Mouse (Mus musculus): ENCODE data around the gene Reep6. TPM values are rescaled to one million over a fixed set of nuclear protein-coding genes. Genes with fewer than 3 reads are reported as not detected.

The Reep6 gene
- polyA plus RNA-seq, 1 experiment from 2014 or later, result 1.8 TPM

- Histone ChIP-seq H3K27me3 (ENCODE audit: control insufficient read depth, insufficient read depth, low read length) (peaks cover 5% of the 10 kb centered on the region), H3K9ac (ENCODE audit: low read length) (peak within 1 kb of the TSS; percentile 93), H3K36me3 (ENCODE audit: control insufficient read depth, insufficient read depth) (peaks cover 23% of the 10 kb centered on the region), H3K4me1 (ENCODE audit: control insufficient read depth, insufficient read depth, low read length) (peaks cover 18% of the 10 kb centered on the region), H3K9me3 (replicated peaks; ENCODE audit: control insufficient read depth, low read length) (no peaks in the 10 kb centered on the region), H3K4me2 (ENCODE audit: low read depth, low read length) (peak within 1 kb of the TSS; percentile 97), H3K4me3 (ENCODE audit: low read length) (peak within 1 kb of the TSS; percentile 81), H3K27ac (ENCODE audit: low read length) (peak within 1 kb of the TSS; percentile 80)
- ATAC-seq (replicated peaks; ENCODE audit: extremely low read depth, insufficient read depth, low FRiP score), result peak; percentile 91
- WGBS, result under 1% methylated on average over 72 of the region's 72 CpGs
Observed at GRCm38 (mm10) chr10:80292251-80293146, 37.3 kb upstream of the Reep6 start, which contains the start of gene Rps15. Rps15 (plus strand) TSS chr10:80292453.

- H3K36me3 ChIP-seq (ENCODE audit: control insufficient read depth, insufficient read depth), result peaks cover 17% of the 10 kb centered on the region
- no peaks in the 10 kb centered on the region for H3K9me3 ChIP-seq (replicated peaks; ENCODE audit: control insufficient read depth, low read length)
- peak overlapping the region; percentile 81 for H3K4me3 ChIP-seq (ENCODE audit: low read length)
- H3K27me3 ChIP-seq (ENCODE audit: control insufficient read depth, insufficient read depth, low read length), result peaks cover 12% of the 10 kb centered on the region
- H3K4me1 ChIP-seq (ENCODE audit: control insufficient read depth, insufficient read depth, low read length), result peaks cover 18% of the 10 kb centered on the region
- 23% methylated on average over 14 of the region's 14 CpGs for WGBS
- peak overlapping the region; percentile 52 for H3K27ac ChIP-seq (ENCODE audit: low read length)
- no peak for ATAC-seq (replicated peaks; ENCODE audit: extremely low read depth, insufficient read depth, low FRiP score)
- peak overlapping the region; percentile 93 for H3K9ac ChIP-seq (ENCODE audit: low read length)
- peak overlapping the region; percentile 97 for H3K4me2 ChIP-seq (ENCODE audit: low read depth, low read length)
Observed at GRCm38 (mm10) chr10:80293325-80293724, 36.4 kb upstream of the Reep6 start.

GRCm38 (mm10) chr10:80294311-80294710, 35.4 kb upstream of the Reep6 start:
- Histone ChIP-seq H3K27me3 (ENCODE audit: control insufficient read depth, insufficient read depth, low read length) (peaks cover 22% of the 10 kb centered on the region), H3K4me1 (ENCODE audit: control insufficient read depth, insufficient read depth, low read length) (peaks cover 18% of the 10 kb centered on the region), H3K9me3 (replicated peaks; ENCODE audit: control insufficient read depth, low read length) (no peaks in the 10 kb centered on the region), H3K9ac (ENCODE audit: low read length) (no peak overlapping the region), H3K4me2 (ENCODE audit: low read depth, low read length) (no peak overlapping the region), H3K36me3 (ENCODE audit: control insufficient read depth, insufficient read depth) (peaks cover 11% of the 10 kb centered on the region), H3K27ac (ENCODE audit: low read length) (no peak overlapping the region), H3K4me3 (ENCODE audit: low read length) (no peak overlapping the region)
- WGBS, result 66% methylated on average over 4 of the region's 4 CpGs
- ATAC-seq (replicated peaks; ENCODE audit: extremely low read depth, insufficient read depth, low FRiP score), result no peak

GRCm38 (mm10) chr10:80294788-80295303, 34.9 kb upstream of the Reep6 start:
- peaks cover 28% of the 10 kb centered on the region for H3K27me3 ChIP-seq (ENCODE audit: control insufficient read depth, insufficient read depth, low read length)
- H3K4me3 ChIP-seq (ENCODE audit: low read length), result no peak overlapping the region
- 59% methylated on average over 7 of the region's 7 CpGs for WGBS
- peak overlapping the region; percentile 13; the same call in 1 of the 2 replicates for H3K9ac ChIP-seq (ENCODE audit: low read length)
- peaks cover 18% of the 10 kb centered on the region for H3K4me1 ChIP-seq (ENCODE audit: control insufficient read depth, insufficient read depth, low read length)
- H3K36me3 ChIP-seq (ENCODE audit: control insufficient read depth, insufficient read depth), result peaks cover 11% of the 10 kb centered on the region
- no peaks in the 10 kb centered on the region for H3K9me3 ChIP-seq (replicated peaks; ENCODE audit: control insufficient read depth, low read length)
- no peak overlapping the region for H3K27ac ChIP-seq (ENCODE audit: low read length)
- no peak for ATAC-seq (replicated peaks; ENCODE audit: extremely low read depth, insufficient read depth, low FRiP score)
- no peak overlapping the region for H3K4me2 ChIP-seq (ENCODE audit: low read depth, low read length)

GRCm38 (mm10) chr10:80295618-80296425, 33.9 kb upstream of the Reep6 start, which contains the start of gene Apc2:
Apc2 (plus strand) TSS chr10:80295977.
- Histone ChIP-seq H3K9me3 (replicated peaks; ENCODE audit: control insufficient read depth, low read length) (no peaks in the 10 kb centered on the region), H3K36me3 (ENCODE audit: control insufficient read depth, insufficient read depth) (peaks cover 11% of the 10 kb centered on the region), H3K27me3 (ENCODE audit: control insufficient read depth, insufficient read depth, low read length) (peaks cover 37% of the 10 kb centered on the region), H3K9ac (ENCODE audit: low read length) (peak within 1 kb of the TSS; percentile 74), H3K27ac (ENCODE audit: low read length) (no peak within 1 kb of the TSS), H3K4me2 (ENCODE audit: low read depth, low read length) (peak within 1 kb of the TSS; percentile 81), H3K4me1 (ENCODE audit: control insufficient read depth, insufficient read depth, low read length) (peaks cover 18% of the 10 kb centered on the region), H3K4me3 (ENCODE audit: low read length) (peak within 1 kb of the TSS; percentile 60)
- 2% methylated on average over 26 of the region's 26 CpGs for WGBS
- peak; percentile 39; the same call in 1 of the 2 replicates for ATAC-seq (replicated peaks; ENCODE audit: extremely low read depth, insufficient read depth, low FRiP score)

- WGBS, result 76% methylated on average over 5 of the region's 5 CpGs
- peaks cover 47% of the 10 kb centered on the region for H3K27me3 ChIP-seq (ENCODE audit: control insufficient read depth, insufficient read depth, low read length)
- H3K4me3 ChIP-seq (ENCODE audit: low read length), result no peak overlapping the region
- H3K4me1 ChIP-seq (ENCODE audit: control insufficient read depth, insufficient read depth, low read length), result peaks cover 17% of the 10 kb centered on the region
- no peaks in the 10 kb centered on the region for H3K9me3 ChIP-seq (replicated peaks; ENCODE audit: control insufficient read depth, low read length)
- no peak overlapping the region for H3K27ac ChIP-seq (ENCODE audit: low read length)
- H3K9ac ChIP-seq (ENCODE audit: low read length), result no peak overlapping the region
- no peak for ATAC-seq (replicated peaks; ENCODE audit: extremely low read depth, insufficient read depth, low FRiP score)
- H3K36me3 ChIP-seq (ENCODE audit: control insufficient read depth, insufficient read depth), result peaks cover 11% of the 10 kb centered on the region
- H3K4me2 ChIP-seq (ENCODE audit: low read depth, low read length), result no peak overlapping the region
Observed at GRCm38 (mm10) chr10:80296824-80297223, 32.9 kb upstream of the Reep6 start.

GRCm38 (mm10) chr10:80297526-80298133, 32.1 kb upstream of the Reep6 start:
- WGBS, result 55% methylated on average over 8 of the region's 8 CpGs
- Histone ChIP-seq H3K9ac (ENCODE audit: low read length) (no peak overlapping the region), H3K4me1 (ENCODE audit: control insufficient read depth, insufficient read depth, low read length) (peaks cover 19% of the 10 kb centered on the region)

GRCm38 (mm10) chr10:80298571-80299281, 31.0 kb upstream of the Reep6 start:
- Histone ChIP-seq H3K9ac (ENCODE audit: low read length) (no peak overlapping the region), H3K4me2 (ENCODE audit: low read depth, low read length) (no peak overlapping the region), H3K27me3 (ENCODE audit: control insufficient read depth, insufficient read depth, low read length) (peaks cover 55% of the 10 kb centered on the region), H3K4me1 (ENCODE audit: control insufficient read depth, insufficient read depth, low read length) (peaks cover 13% of the 10 kb centered on the region; the same call in 1 of the 2 replicates), H3K4me3 (ENCODE audit: low read length) (0 out of 2 replicates have a peak overlapping the region, but pooled peaks have one; percentile 22), H3K36me3 (ENCODE audit: control insufficient read depth, insufficient read depth) (peaks cover 8% of the 10 kb centered on the region), H3K27ac (ENCODE audit: low read length) (no peak overlapping the region), H3K9me3 (replicated peaks; ENCODE audit: control insufficient read depth, low read length) (no peaks in the 10 kb centered on the region)
- 5% methylated on average over 26 of the region's 26 CpGs for WGBS
- ATAC-seq (replicated peaks; ENCODE audit: extremely low read depth, insufficient read depth, low FRiP score), result no peak

More at GRCm38 (mm10) chr10:80297526-80298133, 32.1 kb upstream of the Reep6 start:
- Histone ChIP-seq H3K4me3 (ENCODE audit: low read length) (no peak overlapping the region), H3K27me3 (ENCODE audit: control insufficient read depth, insufficient read depth, low read length) (peaks cover 50% of the 10 kb centered on the region), H3K36me3 (ENCODE audit: control insufficient read depth, insufficient read depth) (peaks cover 11% of the 10 kb centered on the region), H3K27ac (ENCODE audit: low read length) (no peak overlapping the region), H3K9me3 (replicated peaks; ENCODE audit: control insufficient read depth, low read length) (no peaks in the 10 kb centered on the region), H3K4me2 (ENCODE audit: low read depth, low read length) (no peak overlapping the region)
- no peak for ATAC-seq (replicated peaks; ENCODE audit: extremely low read depth, insufficient read depth, low FRiP score)

Data from heart, embryonic 16.5 days (tissue).